ENCODE assay signal across 27 mouse cellular contexts in the genomic region with DNA sequence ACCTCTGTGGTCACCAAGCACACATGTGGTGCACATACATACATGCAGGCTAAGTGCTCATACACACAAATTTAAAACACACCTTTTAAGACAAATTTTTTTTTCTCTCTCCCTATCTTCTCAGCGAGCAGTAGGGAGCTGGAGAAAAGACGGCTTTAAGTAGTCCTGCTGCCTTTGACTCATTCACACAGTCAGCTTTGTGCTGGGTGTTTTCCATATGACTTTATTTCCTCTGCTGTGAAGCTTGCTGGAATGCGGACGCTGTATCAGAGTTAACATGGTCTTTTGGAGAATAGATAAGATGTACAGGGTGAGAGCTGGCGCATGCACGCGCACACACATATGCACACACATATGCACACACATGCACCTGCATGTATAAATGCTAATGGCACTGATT. TPM values are rescaled to one million over a fixed set of nuclear protein-coding genes. Genes with fewer than 3 reads are reported as not detected.
"Had no signal": no experiment of that assay in that cellular context is flagged by ENCODE, and none has a peak within 500 bp of the region (broad histone marks: within the 10 kb centered on the region; RNA-seq: fewer than 3 reads in every experiment).

No protein-coding gene starts in this region.

- H3K9me3 ChIP-seq: heart, embryonic 10.5 days; heart, embryonic 12.5 days; hindbrain, embryonic 13.5 days; hindbrain, embryonic 15.5 days; kidney, embryonic 15.5 days; limb, embryonic 13.5 days; limb, embryonic 15.5 days; liver, embryonic 12.5 days had no signal

- H3K9ac ChIP-seq: heart, embryonic 12.5 days; hindbrain, embryonic 13.5 days; hindbrain, embryonic 15.5 days; kidney, embryonic 15.5 days; limb, embryonic 13.5 days; limb, embryonic 15.5 days; liver, embryonic 12.5 days; liver, embryonic 14.5 days had no signal

- H3K27ac ChIP-seq: heart, adult 2 months; heart, embryonic 10.5 days; hindbrain, embryonic 13.5 days; hindbrain, embryonic 15.5 days; hindbrain, postnatal 0 days; kidney, postnatal 0 days; limb, embryonic 13.5 days; limb, embryonic 15.5 days; liver, embryonic 12.5 days; liver, embryonic 14.5 days had no signal

- H3K27me3 ChIP-seq: hindbrain, embryonic 15.5 days had no signal

- DNase-seq: gastrocnemius, postnatal 14 days; gastrocnemius, postnatal 36 days; heart, adult 11 months; heart, adult 2 months; heart, postnatal 14 days; heart, postnatal 36 days; kidney, adult 11 months; kidney, adult 2 months; kidney, adult 9 months; kidney, postnatal 14 days; kidney, postnatal 36 days; layer of hippocampus, adult 9-11 months; left cerebral cortex, postnatal 4 days had no signal

- H3K4me3 ChIP-seq: heart, adult 2 months; heart, embryonic 10.5 days; heart, embryonic 12.5 days; hindbrain, embryonic 13.5 days; hindbrain, embryonic 15.5 days; kidney, embryonic 15.5 days; limb, embryonic 13.5 days; limb, embryonic 15.5 days; liver, embryonic 12.5 days had no signal

- H3K36me3 ChIP-seq: heart, embryonic 10.5 days; heart, embryonic 12.5 days; hindbrain, embryonic 13.5 days; hindbrain, embryonic 15.5 days; kidney, embryonic 15.5 days; limb, embryonic 13.5 days; limb, embryonic 15.5 days; liver, embryonic 12.5 days had no signal

- H3K4me2 ChIP-seq: heart, embryonic 12.5 days; hindbrain, embryonic 13.5 days; hindbrain, embryonic 15.5 days; kidney, embryonic 15.5 days; limb, embryonic 13.5 days; limb, embryonic 15.5 days; liver, embryonic 12.5 days had no signal

- ATAC-seq: hindbrain, postnatal 0 days; intestine, embryonic 16.5 days; liver, embryonic 12.5 days had no signal

RNA-seq across cellular contexts. Expression of a gene that starts 2.3 kb away (rescaled TPM):
- total RNA-seq: gastrocnemius, postnatal 36 days; hematopoietic stem cell, adult 5-6 weeks; liver, adult 2 months had no signal
- polyA plus RNA-seq: liver, adult 2 months had no signal

RNA-seq across cellular contexts. Expression of a gene that starts 11.1 kb away (rescaled TPM):
- total RNA-seq: hematopoietic stem cell, adult 5-6 weeks had no signal
